Mouse (Mus musculus) heart, adult 2 months (tissue): ENCODE data around the gene Klhl36.

Experiments
- CTCF ChIP-seq: fragments of 200-600 bp; IDR thresholded peaks from 2 replicates; pipeline ENCODE4 v1.8.1; 2022; ENCODE audit warnings: antibody characterized with exemption, mild to moderate bottlenecking, moderate library complexity
- POLR2A ChIP-seq: fragments of 200-500 bp; IDR thresholded peaks from 2 replicates; pipeline ENCODE4 v1.6.1; 2011; ENCODE audit warnings: mild to moderate bottlenecking, low read depth, low read length, control low read depth; ENCODE audit not compliant: insufficient read depth

- no peak for TF ChIP-seq CTCF
- no peak for TF ChIP-seq POLR2A
Measured at GRCm38 (mm10) chr8:119914161-119914560, 52.1 kb downstream of the Klhl36 start.
